Mouse (Mus musculus) kidney, adult 2 months (tissue): ENCODE results near the gene Chmp6. TPM values are rescaled to one million over a fixed set of nuclear protein-coding genes. Genes with fewer than 3 reads are reported as not detected.

Experiments
- DNase-seq: peaks from one replicate; pipeline ENCODE4 v3.0.0; 2021
- H3K27ac ChIP-seq: fragments of 200-500 bp; 2 replicates; pipeline ENCODE4 v1.5.1; 2012; ENCODE audit warnings: low read depth, low read length, control low read depth, inconsistent platforms; ENCODE audit not compliant: insufficient read depth
- H3K27me3 ChIP-seq: fragments of 200-500 bp; replicated peaks from 2 replicates; pipeline ENCODE4 v1.6.1; 2012; ENCODE audit warnings: mild to moderate bottlenecking, moderate library complexity, low read length, inconsistent platforms; ENCODE audit not compliant: control insufficient read depth, insufficient read depth
- H3K36me3 ChIP-seq: fragments of 200-500 bp; 2 replicates; pipeline ENCODE4 v1.6.1; 2012; ENCODE audit warnings: mild to moderate bottlenecking, moderate library complexity, low read length, inconsistent platforms; ENCODE audit not compliant: control insufficient read depth, insufficient read depth
- H3K4me1 ChIP-seq: fragments of 200-500 bp; 2 replicates; pipeline ENCODE4 v1.6.1; 2011; ENCODE audit warnings: low read length; ENCODE audit not compliant: control insufficient read depth, insufficient read depth
- H3K4me3 ChIP-seq: fragments of 200-500 bp; 2 replicates; pipeline ENCODE4 v1.5.1; 2011; ENCODE audit warnings: mild to moderate bottlenecking, low read depth, low read length, control low read depth; ENCODE audit not compliant: insufficient read depth
- CTCF ChIP-seq: fragments of 200-500 bp; conservative IDR thresholded peaks from 2 replicates; pipeline ENCODE4 v1.5.1; 2011; ENCODE audit warnings: low read depth, mild to moderate bottlenecking, control low read depth, low read length, moderate library complexity, mixed read lengths; ENCODE audit not compliant: insufficient read depth, insufficient read length
- POLR2A ChIP-seq: fragments of 200-500 bp; IDR thresholded peaks from one replicate; pipeline ENCODE4 v1.6.1; 2011; ENCODE audit warnings: low read depth, low read length, control low read depth
- WGBS: fragments of 180-500 bp; shearing (Covaris S2); methylation state at CpG from one replicate; pipeline ENCODE4 v1.1.7; 2018; 5-methylcytosine and 5-hydroxymethylcytosine counted together
- polyA plus RNA-seq: library from polyadenylated mRNA; depleted of rRNA; stranded (reverse); fragments of >200 nt; gene quantifications from 2 replicates; pipeline ENCODE4 v1.2.3, GENCODE M21; 2012

The Chmp6 gene
- polyA plus RNA-seq, 1 experiment, result 97.2 TPM

DNA sequence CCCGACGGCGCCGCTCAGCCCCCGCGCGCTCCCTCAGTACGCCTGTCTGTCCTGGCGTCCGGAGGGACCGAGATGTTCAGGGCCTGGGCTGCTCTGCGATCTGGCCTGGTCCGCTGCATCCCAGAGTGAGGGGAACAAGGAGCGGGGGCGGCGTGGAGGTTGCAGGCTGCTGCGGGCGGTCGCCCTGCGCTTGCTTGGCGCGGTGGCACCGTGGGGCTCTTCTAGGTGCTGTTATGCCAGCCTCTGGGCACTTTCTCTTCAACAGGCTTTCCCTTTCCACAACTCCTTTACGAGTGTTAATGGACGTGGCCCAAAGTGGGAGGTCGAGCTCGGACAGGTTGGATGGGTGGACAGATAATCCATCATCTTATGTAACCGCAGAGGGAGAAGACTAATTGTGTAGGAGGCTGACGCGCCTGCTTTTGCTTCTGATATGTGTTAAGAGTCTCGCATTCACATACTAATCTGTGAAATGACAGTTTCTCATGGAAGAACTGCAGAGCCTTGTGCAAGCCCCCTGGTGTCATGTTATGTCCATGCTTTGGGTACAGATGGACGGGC, 30.3 kb downstream of the Chmp6 start:
- 2% methylated on average over 32 of the region's 32 CpGs for WGBS
- no peak for TF ChIP-seq POLR2A

DNA sequence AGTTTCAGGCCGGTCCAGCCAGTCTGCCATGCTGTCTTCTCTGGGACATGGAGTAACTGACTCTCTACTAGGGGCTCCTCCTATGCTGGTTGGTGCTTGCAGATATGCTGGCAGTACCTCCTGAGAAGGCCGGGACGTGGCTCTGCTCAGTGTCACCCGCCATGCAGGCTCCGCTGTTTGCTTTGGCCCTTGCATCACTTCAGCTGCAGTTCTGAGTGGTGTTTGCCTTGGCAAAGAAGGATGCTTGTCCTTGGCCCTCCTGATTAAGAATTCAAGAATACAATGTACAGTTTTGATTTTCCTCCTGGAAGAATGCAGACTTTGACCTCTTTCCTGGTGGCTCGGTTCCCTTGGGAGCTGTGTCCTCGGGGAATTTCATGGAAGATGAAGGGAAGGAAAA, 32.1 kb downstream of the Chmp6 start:
- WGBS, result 28% methylated on average over 7 of the region's 7 CpGs
- H3K4me1 ChIP-seq, result peaks cover 59% of the 10 kb centered on the region

More for the DNA sequence above, 30.3 kb downstream of the Chmp6 start:
- H3K4me3 ChIP-seq, result peak overlapping the region; percentile 69
- H3K4me1 ChIP-seq, result peaks cover 65% of the 10 kb centered on the region
- H3K27ac ChIP-seq, result peak overlapping the region; percentile 41
- H3K36me3 ChIP-seq, result no peaks in the 10 kb centered on the region
- no peak for DNase-seq
- H3K27me3 ChIP-seq, result no peaks in the 10 kb centered on the region

DNA sequence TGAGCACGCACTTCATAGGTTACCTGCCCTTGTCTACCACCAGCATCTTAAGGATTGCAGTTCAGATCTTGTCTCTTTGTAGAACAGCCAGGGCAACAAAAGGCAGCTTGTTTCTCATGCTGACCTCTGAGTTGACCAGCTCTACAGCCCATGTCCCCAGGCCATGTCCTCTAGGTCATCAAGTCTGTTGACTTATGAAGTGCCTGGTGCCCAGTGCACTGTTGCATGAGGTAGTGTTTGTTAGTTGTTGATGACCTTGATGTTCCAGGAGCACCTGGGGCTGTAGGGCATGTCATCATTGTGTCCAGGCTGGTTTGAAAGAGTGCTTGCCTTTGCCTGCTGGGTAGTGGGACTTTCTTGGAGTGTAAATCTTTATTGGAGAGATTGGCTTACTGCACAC, 34.2 kb downstream of the Chmp6 start:
- Histone ChIP-seq H3K36me3 (no peaks in the 10 kb centered on the region), H3K4me3 (no peak overlapping the region), H3K4me1 (peaks cover 58% of the 10 kb centered on the region), H3K27ac (no peak overlapping the region), H3K27me3 (no peaks in the 10 kb centered on the region)
- WGBS, result 83% methylated on average over 1 of the region's 1 CpGs
- TF ChIP-seq CTCF (no peak), POLR2A (no peak)
- no peak for DNase-seq

More for the DNA sequence above, 32.1 kb downstream of the Chmp6 start:
- Histone ChIP-seq H3K27ac (peak overlapping the region; percentile 32; the same call in 1 of the 2 replicates), H3K4me3 (peak overlapping the region; percentile 41), H3K27me3 (no peaks in the 10 kb centered on the region), H3K36me3 (no peaks in the 10 kb centered on the region)
- DNase-seq, result peak; percentile 80
- TF ChIP-seq CTCF, result no peak
- no peak for TF ChIP-seq POLR2A

DNA sequence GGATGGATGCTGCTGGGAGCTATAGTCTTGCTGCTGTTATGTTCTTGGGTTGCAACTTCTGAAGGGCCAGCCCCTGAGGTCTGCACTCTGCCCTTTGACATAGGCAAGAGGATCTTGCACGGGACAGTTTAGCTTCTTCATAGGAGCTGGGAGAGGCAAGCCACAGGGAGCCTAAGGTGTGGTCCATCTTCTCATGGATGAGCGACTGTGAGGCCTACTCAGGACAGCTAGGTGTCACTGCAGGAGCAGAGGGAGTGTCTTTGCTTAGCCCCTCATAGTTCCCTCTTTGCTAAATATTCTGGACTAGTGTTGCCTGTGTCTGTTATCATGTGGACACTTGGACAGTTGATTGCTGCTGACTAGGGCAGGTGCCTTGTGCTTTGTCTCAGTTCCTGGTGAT, 34.7 kb downstream of the Chmp6 start:
- no peak for TF ChIP-seq POLR2A
- peak; percentile 44 for TF ChIP-seq CTCF
- WGBS, result 48% methylated on average over 2 of the region's 2 CpGs
- H3K36me3 ChIP-seq, result no peaks in the 10 kb centered on the region
- H3K27me3 ChIP-seq, result no peaks in the 10 kb centered on the region
- H3K27ac ChIP-seq, result no peak overlapping the region
- DNase-seq, result no peak
- H3K4me3 ChIP-seq, result no peak overlapping the region
- H3K4me1 ChIP-seq, result peaks cover 63% of the 10 kb centered on the region

DNA sequence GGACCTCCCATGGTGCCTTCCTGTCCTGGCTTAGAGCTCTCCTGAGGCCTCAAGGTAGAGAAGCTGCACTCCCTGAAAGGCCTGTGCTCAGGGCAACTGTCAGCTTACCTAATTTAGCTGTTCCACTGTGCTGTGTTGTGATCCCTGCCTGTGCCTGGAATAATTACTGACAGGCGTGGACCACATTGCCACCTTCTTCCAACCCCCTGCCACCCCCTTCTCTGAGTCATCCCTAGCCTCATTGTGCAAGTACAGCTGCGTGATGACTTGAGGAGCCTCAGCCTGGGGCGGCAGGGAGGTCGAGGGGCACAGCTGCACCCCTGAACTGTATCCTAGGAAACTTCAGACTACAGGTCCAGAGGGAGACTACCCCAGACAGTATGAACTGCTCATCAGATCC, 35.1 kb downstream of the Chmp6 start:
- no peak overlapping the region for H3K4me3 ChIP-seq

DNA sequence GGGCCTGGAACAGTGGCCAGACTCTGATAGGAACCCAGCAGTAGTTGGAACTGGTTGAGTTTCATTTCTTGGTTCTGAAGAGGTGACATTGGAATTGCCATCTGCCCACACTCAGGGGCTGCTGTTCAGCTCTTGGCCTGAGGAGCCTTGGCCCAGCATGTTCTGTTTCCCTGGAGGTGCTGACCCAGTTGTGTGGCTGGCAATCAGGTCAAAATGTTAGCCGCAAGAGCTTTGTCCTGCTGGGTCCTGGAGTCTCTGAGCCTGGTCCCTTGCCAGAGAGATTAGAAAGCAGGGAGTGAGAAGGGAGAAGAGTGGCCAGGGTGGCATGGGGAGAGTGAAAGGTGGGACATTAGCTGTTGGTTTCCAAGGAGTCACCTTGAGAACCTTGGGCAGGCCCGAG, 35.6 kb downstream of the Chmp6 start:
- DNase-seq, result no peak
- H3K27ac ChIP-seq, result no peak overlapping the region
- H3K4me3 ChIP-seq, result no peak overlapping the region
- TF ChIP-seq CTCF, result no peak
- no peak for TF ChIP-seq POLR2A
- no peaks in the 10 kb centered on the region for H3K36me3 ChIP-seq
- peaks cover 71% of the 10 kb centered on the region for H3K4me1 ChIP-seq
- 30% methylated on average over 2 of the region's 2 CpGs for WGBS
- H3K27me3 ChIP-seq, result no peaks in the 10 kb centered on the region

More for the DNA sequence above, 35.1 kb downstream of the Chmp6 start:
- Histone ChIP-seq H3K27ac (no peak overlapping the region), H3K27me3 (no peaks in the 10 kb centered on the region), H3K36me3 (no peaks in the 10 kb centered on the region), H3K4me1 (peaks cover 66% of the 10 kb centered on the region)
- WGBS, result 68% methylated on average over 4 of the region's 4 CpGs
- TF ChIP-seq POLR2A (no peak), CTCF (no peak)
- DNase-seq, result no peak

- H3K4me1 ChIP-seq, result peaks cover 78% of the 10 kb centered on the region
- no peak overlapping the region for H3K4me3 ChIP-seq
- DNase-seq, result no peak
- no peak overlapping the region for H3K27ac ChIP-seq
- TF ChIP-seq POLR2A (no peak), CTCF (no peak)
- H3K36me3 ChIP-seq, result no peaks in the 10 kb centered on the region
- 66% methylated on average over 3 of the region's 3 CpGs for WGBS
- no peaks in the 10 kb centered on the region for H3K27me3 ChIP-seq
Measured at GRCm38 (mm10) chr11:119950535-119950934, 37.3 kb downstream of the Chmp6 start.
